Mouse (Mus musculus): ENCODE data around the gene Tmem38a. TPM values are rescaled to one million over a fixed set of nuclear protein-coding genes. Genes with fewer than 3 reads are reported as not detected.

The Tmem38a gene
- polyA plus RNA-seq, 1 experiment from 2014 or later = 70.6 TPM

DNA sequence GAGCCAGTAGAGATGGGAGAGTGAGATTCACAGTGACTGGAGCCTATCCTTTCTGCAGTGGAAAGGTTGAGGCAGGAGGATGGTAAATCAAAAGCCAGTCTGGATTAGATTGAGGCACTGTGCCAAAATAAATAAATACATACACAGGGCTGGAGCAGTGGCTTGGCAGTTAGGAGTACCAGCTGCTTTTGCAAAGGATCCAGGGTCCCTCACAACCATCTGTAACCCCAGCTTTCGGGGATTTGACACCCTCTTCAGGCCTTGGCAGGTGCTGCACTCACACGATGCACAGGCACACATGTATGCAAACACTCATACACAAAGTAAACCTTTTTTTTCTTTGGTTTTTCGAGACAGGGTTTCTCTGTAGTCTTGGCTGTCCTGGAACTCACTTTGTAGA lies 5.4 kb downstream of the Tmem38a start:
- H3K9me3 ChIP-seq (ENCODE audit: control insufficient read depth, low read length) = no peaks in the 10 kb centered on the region
- no peak overlapping the region for H3K27ac ChIP-seq (replicated peaks; ENCODE audit: low read depth, low read length)
- no peak overlapping the region for H3K9ac ChIP-seq (ENCODE audit: low read depth, low read length)
- no peaks in the 10 kb centered on the region for H3K27me3 ChIP-seq (replicated peaks; ENCODE audit: control insufficient read depth, insufficient read depth, low read length)
- no peaks in the 10 kb centered on the region for H3K36me3 ChIP-seq (ENCODE audit: control insufficient read depth, insufficient read depth, low read length)
- ATAC-seq (ENCODE audit: low read depth) (no peak), DNase-seq (ENCODE audit: low spot score) (no peak)
- peaks cover 4% of the 10 kb centered on the region; the same call in 1 of the 2 replicates for H3K4me1 ChIP-seq (ENCODE audit: control insufficient read depth, insufficient read depth, low read length)
- no peak overlapping the region for H3K4me2 ChIP-seq (ENCODE audit: low read depth, low read length)
- no peak overlapping the region for H3K4me3 ChIP-seq (ENCODE audit: low read depth, low read length)
- WGBS = 76% methylated on average over 3 of the region's 3 CpGs

DNA sequence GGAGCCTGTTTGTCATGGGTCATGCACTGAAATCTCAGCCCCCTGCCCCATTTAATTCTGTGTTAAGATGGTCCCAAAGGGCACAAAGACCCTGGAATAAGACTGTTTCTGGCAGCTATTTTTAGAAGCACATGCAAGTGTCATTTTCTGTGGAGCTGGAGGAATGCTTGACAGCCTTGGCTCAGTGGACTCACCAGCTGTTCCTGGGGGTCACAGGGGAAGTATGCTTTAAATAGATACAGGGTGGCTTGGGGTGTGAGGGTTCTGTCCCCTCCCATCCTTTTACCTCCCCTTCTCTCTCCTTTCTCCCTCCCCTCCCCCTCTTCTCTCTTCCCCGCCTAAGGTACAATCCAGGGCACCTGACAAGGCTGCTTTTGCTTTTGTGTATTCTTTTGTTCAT lies 6.1 kb downstream of the Tmem38a start:
- H3K36me3 ChIP-seq (ENCODE audit: control insufficient read depth, insufficient read depth, low read length) = no peaks in the 10 kb centered on the region
- ATAC-seq (ENCODE audit: low read depth) (no peak), DNase-seq (ENCODE audit: low spot score) (peak; percentile 69)
- no peak overlapping the region for H3K27ac ChIP-seq (replicated peaks; ENCODE audit: low read depth, low read length)
- no peaks in the 10 kb centered on the region for H3K27me3 ChIP-seq (replicated peaks; ENCODE audit: control insufficient read depth, insufficient read depth, low read length)
- H3K9me3 ChIP-seq (ENCODE audit: control insufficient read depth, low read length) = no peaks in the 10 kb centered on the region
- no peak overlapping the region for H3K4me2 ChIP-seq (ENCODE audit: low read depth, low read length)
- WGBS = 62% methylated on average over 1 of the region's 1 CpGs
- no peaks in the 10 kb centered on the region for H3K4me1 ChIP-seq (ENCODE audit: control insufficient read depth, insufficient read depth, low read length)
- H3K9ac ChIP-seq (ENCODE audit: low read depth, low read length) = no peak overlapping the region
- H3K4me3 ChIP-seq (ENCODE audit: low read depth, low read length) = no peak overlapping the region

DNA sequence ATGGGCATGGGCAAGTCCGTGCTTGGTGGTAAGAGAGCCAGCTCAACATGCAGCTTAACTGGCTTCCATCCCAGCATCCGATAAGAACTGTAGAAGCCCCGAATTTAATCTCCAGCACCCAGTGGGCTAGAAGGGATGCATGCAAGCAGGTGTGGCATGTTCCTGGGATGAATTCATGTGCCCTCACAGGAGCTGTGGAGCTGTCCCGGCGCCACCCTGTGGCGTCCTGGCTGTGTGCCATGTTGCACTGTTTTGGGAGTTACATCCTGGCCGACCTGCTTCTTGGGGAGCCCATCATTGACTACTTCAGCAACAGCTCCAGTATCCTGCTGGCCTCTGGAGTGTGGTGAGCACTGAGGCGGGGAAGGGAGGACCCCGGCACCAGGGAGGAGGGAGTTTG lies 7.5 kb downstream of the Tmem38a start:
- Histone ChIP-seq H3K27me3 (replicated peaks; ENCODE audit: control insufficient read depth, insufficient read depth, low read length) (no peaks in the 10 kb centered on the region), H3K4me2 (ENCODE audit: low read depth, low read length) (no peak overlapping the region), H3K27ac (replicated peaks; ENCODE audit: low read depth, low read length) (no peak overlapping the region), H3K4me1 (ENCODE audit: control insufficient read depth, insufficient read depth, low read length) (no peaks in the 10 kb centered on the region), H3K4me3 (ENCODE audit: low read depth, low read length) (no peak overlapping the region), H3K9ac (ENCODE audit: low read depth, low read length) (no peak overlapping the region), H3K9me3 (ENCODE audit: control insufficient read depth, low read length) (no peaks in the 10 kb centered on the region), H3K36me3 (ENCODE audit: control insufficient read depth, insufficient read depth, low read length) (no peaks in the 10 kb centered on the region)
- WGBS = 72% methylated on average over 8 of the region's 9 CpGs
- no peak for ATAC-seq (ENCODE audit: low read depth)
- no peak for DNase-seq (ENCODE audit: low spot score)

DNA sequence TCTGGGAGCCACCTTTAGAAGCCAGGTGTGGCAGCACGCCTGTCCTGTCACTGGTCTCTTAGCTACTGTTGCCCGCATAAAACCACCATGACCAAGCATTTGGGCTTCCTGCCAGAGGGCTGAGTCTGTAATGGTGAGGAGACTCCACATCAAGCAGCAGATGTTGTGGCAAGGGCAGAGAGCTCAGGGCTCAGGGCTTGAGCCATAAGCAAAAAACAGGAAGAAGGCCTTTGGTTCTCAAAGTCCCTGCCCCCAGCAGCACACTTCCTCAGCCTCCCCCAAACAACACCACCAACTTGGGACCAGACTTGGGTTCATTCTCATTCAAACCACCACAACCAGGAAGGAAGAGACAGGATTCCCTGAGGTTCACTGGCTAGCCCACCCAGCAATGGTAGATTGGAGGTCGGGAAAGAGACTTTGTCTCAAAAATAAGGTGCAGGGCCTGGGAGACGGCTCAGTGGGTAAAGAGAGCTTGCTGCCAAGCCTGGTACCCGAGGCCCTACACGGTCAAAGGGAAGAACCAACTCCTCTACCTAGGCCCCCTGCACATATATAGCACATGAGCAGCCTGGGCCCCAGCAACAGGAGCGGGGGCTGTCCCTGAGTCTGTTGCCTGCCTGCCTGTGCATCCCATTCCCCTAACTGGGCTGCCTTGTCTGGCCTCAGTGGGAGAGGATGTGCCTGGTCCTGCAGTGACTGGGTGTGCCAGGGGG lies 11.4 kb downstream of the Tmem38a start:
- DNase-seq (ENCODE audit: low spot score) (peak; percentile 65), ATAC-seq (ENCODE audit: low read depth) (no peak)
- Histone ChIP-seq H3K27me3 (replicated peaks; ENCODE audit: control insufficient read depth, insufficient read depth, low read length) (no peaks in the 10 kb centered on the region), H3K9me3 (ENCODE audit: control insufficient read depth, low read length) (no peaks in the 10 kb centered on the region), H3K4me1 (ENCODE audit: control insufficient read depth, insufficient read depth, low read length) (no peaks in the 10 kb centered on the region), H3K4me2 (ENCODE audit: low read depth, low read length) (no peak overlapping the region), H3K36me3 (ENCODE audit: control insufficient read depth, insufficient read depth, low read length) (0 out of 2 replicates have a peak, but pooled peaks cover 3% of the 10 kb centered on the region), H3K9ac (ENCODE audit: low read depth, low read length) (no peak overlapping the region), H3K4me3 (ENCODE audit: low read depth, low read length) (no peak overlapping the region), H3K27ac (replicated peaks; ENCODE audit: low read depth, low read length) (no peak overlapping the region)
- 74% methylated on average over 7 of the region's 7 CpGs for WGBS

DNA sequence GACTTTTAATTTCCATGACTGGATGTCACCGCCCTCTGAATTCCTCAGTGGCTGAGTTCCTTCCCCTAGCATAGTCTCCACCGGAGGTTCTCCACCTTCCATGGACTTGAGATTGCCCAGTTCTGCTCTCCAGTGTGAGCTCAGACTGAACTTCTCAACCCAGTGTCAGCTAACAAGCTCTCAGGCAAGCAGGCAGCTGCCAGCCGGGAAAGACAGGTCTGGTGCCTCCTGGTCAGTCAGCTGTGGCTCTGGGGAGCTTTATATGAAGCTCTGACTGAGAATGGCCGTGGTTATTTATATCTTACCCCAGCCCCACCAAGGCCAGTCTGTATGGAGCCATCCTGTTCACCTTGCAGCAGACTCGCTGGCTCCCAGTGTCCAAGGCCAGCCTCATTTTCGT lies 12.5 kb downstream of the Tmem38a start:
- no peak overlapping the region for H3K4me2 ChIP-seq (ENCODE audit: low read depth, low read length)
- WGBS = 75% methylated on average over 6 of the region's 6 CpGs
- H3K9ac ChIP-seq (ENCODE audit: low read depth, low read length) = no peak overlapping the region
- 0 out of 2 replicates have a peak, but pooled peaks cover 3% of the 10 kb centered on the region for H3K36me3 ChIP-seq (ENCODE audit: control insufficient read depth, insufficient read depth, low read length)
- H3K27me3 ChIP-seq (replicated peaks; ENCODE audit: control insufficient read depth, insufficient read depth, low read length) = no peaks in the 10 kb centered on the region
- peak; percentile 45 for DNase-seq (ENCODE audit: low spot score)
- no peak overlapping the region for H3K4me3 ChIP-seq (ENCODE audit: low read depth, low read length)
- no peaks in the 10 kb centered on the region for H3K9me3 ChIP-seq (ENCODE audit: control insufficient read depth, low read length)
- H3K4me1 ChIP-seq (ENCODE audit: control insufficient read depth, insufficient read depth, low read length) = no peaks in the 10 kb centered on the region
- no peak overlapping the region for H3K27ac ChIP-seq (replicated peaks; ENCODE audit: low read depth, low read length)
- peak; percentile 13; the same call in 1 of the 2 replicates for ATAC-seq (ENCODE audit: low read depth)

DNA sequence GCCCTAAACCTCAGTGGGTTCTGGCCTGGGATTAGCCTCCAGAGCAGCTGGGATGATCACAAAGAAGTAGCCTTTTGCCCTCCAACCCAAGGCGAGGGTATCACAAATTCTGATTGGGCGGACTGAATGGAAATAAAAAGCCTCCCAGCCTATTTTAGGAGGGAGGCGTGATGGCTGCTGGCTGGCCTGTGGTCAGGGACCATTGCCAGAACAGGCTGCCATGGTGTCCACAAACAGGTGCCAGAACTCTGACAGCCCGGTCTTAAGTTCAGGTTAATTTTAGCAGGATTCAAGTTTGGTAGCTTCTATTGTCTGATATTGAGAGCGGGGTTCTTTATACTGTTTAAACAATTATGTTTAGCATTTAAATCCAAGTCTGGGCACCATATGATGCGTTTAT lies 16.0 kb downstream of the Tmem38a start:
- WGBS = 66% methylated on average over 6 of the region's 6 CpGs
- H3K4me1 ChIP-seq (ENCODE audit: control insufficient read depth, insufficient read depth, low read length) = no peaks in the 10 kb centered on the region
- H3K9ac ChIP-seq (ENCODE audit: low read depth, low read length) = no peak overlapping the region
- DNase-seq (ENCODE audit: low spot score) (peak; percentile 26), ATAC-seq (ENCODE audit: low read depth) (no peak)
- H3K9me3 ChIP-seq (ENCODE audit: control insufficient read depth, low read length) = no peaks in the 10 kb centered on the region
- H3K27ac ChIP-seq (replicated peaks; ENCODE audit: low read depth, low read length) = no peak overlapping the region
- 0 out of 2 replicates have a peak, but pooled peaks cover 3% of the 10 kb centered on the region for H3K36me3 ChIP-seq (ENCODE audit: control insufficient read depth, insufficient read depth, low read length)
- no peak overlapping the region for H3K4me2 ChIP-seq (ENCODE audit: low read depth, low read length)
- H3K4me3 ChIP-seq (ENCODE audit: low read depth, low read length) = no peak overlapping the region
- no peaks in the 10 kb centered on the region for H3K27me3 ChIP-seq (replicated peaks; ENCODE audit: control insufficient read depth, insufficient read depth, low read length)

DNA sequence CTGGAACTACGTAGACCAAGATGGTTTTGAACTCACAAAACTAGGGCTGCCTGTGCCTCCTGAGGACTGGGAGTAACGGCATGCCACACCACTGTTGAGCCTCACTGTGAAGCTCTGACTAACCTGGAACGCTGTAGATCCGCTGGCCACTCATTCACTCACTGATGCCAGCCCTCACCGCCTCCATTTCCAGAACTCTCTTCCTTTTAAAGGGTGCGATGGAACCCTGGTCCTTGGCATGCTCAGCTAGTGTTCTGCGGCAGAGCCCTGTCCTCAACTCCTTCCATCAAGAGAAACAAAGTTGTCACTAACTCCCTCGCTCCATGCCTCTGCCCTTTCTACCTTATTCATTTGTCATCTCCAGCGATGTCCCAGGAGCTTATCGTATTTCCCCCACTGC lies 17.0 kb downstream of the Tmem38a start:
- H3K27me3 ChIP-seq (replicated peaks; ENCODE audit: control insufficient read depth, insufficient read depth, low read length) = no peaks in the 10 kb centered on the region

DNA sequence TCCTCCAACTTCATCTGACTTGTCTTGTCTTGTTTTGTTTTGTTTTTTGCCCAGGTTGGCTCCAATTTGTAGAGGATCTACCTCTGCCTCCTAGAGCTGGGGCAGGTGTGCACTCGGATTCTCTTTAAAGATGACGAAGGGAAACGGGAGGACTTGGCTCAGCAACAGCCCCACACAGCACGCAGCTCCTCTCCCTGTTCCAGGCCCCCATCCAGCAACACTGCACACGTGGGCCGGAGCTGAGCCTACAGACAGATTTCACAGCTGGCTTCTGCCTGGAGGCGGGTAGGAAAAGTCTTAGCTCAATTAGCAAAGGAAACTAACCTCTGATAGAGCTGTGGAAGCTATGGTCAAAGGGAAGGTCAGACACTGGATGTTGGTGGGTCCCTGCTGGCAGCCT lies 17.4 kb downstream of the Tmem38a start:
- no peak overlapping the region for H3K4me3 ChIP-seq (ENCODE audit: low read depth, low read length)
- no peak overlapping the region for H3K27ac ChIP-seq (replicated peaks; ENCODE audit: low read depth, low read length)
- peak; percentile 44 for ATAC-seq (ENCODE audit: low read depth)
- WGBS = 47% methylated on average over 7 of the region's 7 CpGs
- H3K36me3 ChIP-seq (ENCODE audit: control insufficient read depth, insufficient read depth, low read length) = 0 out of 2 replicates have a peak, but pooled peaks cover 3% of the 10 kb centered on the region
- no peaks in the 10 kb centered on the region for H3K4me1 ChIP-seq (ENCODE audit: control insufficient read depth, insufficient read depth, low read length)
- no peaks in the 10 kb centered on the region for H3K9me3 ChIP-seq (ENCODE audit: control insufficient read depth, low read length)
- DNase-seq (ENCODE audit: low spot score) = peak; percentile 40
- H3K9ac ChIP-seq (ENCODE audit: low read depth, low read length) = no peak overlapping the region
- H3K4me2 ChIP-seq (ENCODE audit: low read depth, low read length) = no peak overlapping the region
- no peaks in the 10 kb centered on the region for H3K27me3 ChIP-seq (replicated peaks; ENCODE audit: control insufficient read depth, insufficient read depth, low read length)

More for the DNA sequence above, 17.0 kb downstream of the Tmem38a start:
- no peak overlapping the region for H3K27ac ChIP-seq (replicated peaks; ENCODE audit: low read depth, low read length)
- H3K9me3 ChIP-seq (ENCODE audit: control insufficient read depth, low read length) = no peaks in the 10 kb centered on the region
- 83% methylated on average over 10 of the region's 10 CpGs for WGBS
- no peak overlapping the region for H3K4me3 ChIP-seq (ENCODE audit: low read depth, low read length)
- ATAC-seq (ENCODE audit: low read depth) (no peak), DNase-seq (ENCODE audit: low spot score) (no peak)
- 0 out of 2 replicates have a peak, but pooled peaks cover 3% of the 10 kb centered on the region for H3K36me3 ChIP-seq (ENCODE audit: control insufficient read depth, insufficient read depth, low read length)
- no peaks in the 10 kb centered on the region for H3K4me1 ChIP-seq (ENCODE audit: control insufficient read depth, insufficient read depth, low read length)
- H3K9ac ChIP-seq (ENCODE audit: low read depth, low read length) = no peak overlapping the region
- no peak overlapping the region for H3K4me2 ChIP-seq (ENCODE audit: low read depth, low read length)

DNA sequence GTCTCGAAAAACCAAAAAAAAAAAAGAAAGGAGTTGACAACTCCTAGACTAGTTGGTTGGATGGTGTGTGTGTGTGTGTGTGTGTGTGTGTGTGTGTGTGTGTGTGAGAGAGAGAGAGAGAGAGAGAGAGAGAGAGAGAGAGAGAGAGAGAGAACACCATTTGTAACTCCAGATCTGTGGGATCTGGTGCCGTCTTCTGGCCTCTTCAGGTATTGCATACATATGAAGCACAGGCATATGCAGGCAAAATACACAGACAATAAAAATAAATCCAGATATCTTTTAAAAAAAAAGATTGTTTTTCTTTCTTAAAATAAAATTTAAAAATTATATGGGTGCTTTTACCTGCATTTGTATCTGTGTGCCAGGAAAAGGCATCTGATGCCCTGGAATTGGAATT lies 18.3 kb downstream of the Tmem38a start:
- Histone ChIP-seq H3K27me3 (replicated peaks; ENCODE audit: control insufficient read depth, insufficient read depth, low read length) (no peaks in the 10 kb centered on the region), H3K4me2 (ENCODE audit: low read depth, low read length) (no peak overlapping the region), H3K36me3 (ENCODE audit: control insufficient read depth, insufficient read depth, low read length) (0 out of 2 replicates have a peak, but pooled peaks cover 3% of the 10 kb centered on the region), H3K4me1 (ENCODE audit: control insufficient read depth, insufficient read depth, low read length) (no peaks in the 10 kb centered on the region), H3K27ac (replicated peaks; ENCODE audit: low read depth, low read length) (no peak overlapping the region), H3K9me3 (ENCODE audit: control insufficient read depth, low read length) (no peaks in the 10 kb centered on the region), H3K4me3 (ENCODE audit: low read depth, low read length) (no peak overlapping the region), H3K9ac (ENCODE audit: low read depth, low read length) (no peak overlapping the region)
- ATAC-seq (ENCODE audit: low read depth) (no peak), DNase-seq (ENCODE audit: low spot score) (no peak)
- 60% methylated on average over 2 of the region's 2 CpGs for WGBS

Data from embryonic facial prominence, embryonic 14.5 days (tissue).